Mouse (Mus musculus) limb, embryonic 15.5 days (tissue): ENCODE data around the gene Rassf4. TPM values are rescaled to one million over a fixed set of nuclear protein-coding genes. Genes with fewer than 3 reads are reported as not detected.

Experiments used
- ATAC-seq: fragments of 200-750 bp; cut with Nextera tagmentation; 2 replicates; pipeline ENCODE4 v1.8.0; 2017; ENCODE audit warnings: low read depth, moderate TSS enrichment; ENCODE audit not compliant: insufficient number of reproducible peaks, low FRiP score, low TSS enrichment
- H3K27ac ChIP-seq: fragments of 300-500 bp; sonication (generic); 2 replicates; pipeline ENCODE4 v1.5.1; 2015; ENCODE audit warnings: moderate library complexity, mild to moderate bottlenecking, inconsistent platforms
- H3K27me3 ChIP-seq: fragments of 300-500 bp; sonication (generic); 2 replicates; pipeline ENCODE4 v1.6.1; 2015; ENCODE audit warnings: inconsistent platforms
- H3K36me3 ChIP-seq: fragments of 300-500 bp; sonication (generic); 2 replicates; pipeline ENCODE4 v1.6.1; 2015; ENCODE audit warnings: inconsistent platforms
- H3K4me1 ChIP-seq: fragments of 300-500 bp; sonication (generic); 2 replicates; pipeline ENCODE4 v1.6.1; 2015; ENCODE audit warnings: inconsistent platforms
- H3K4me2 ChIP-seq: fragments of 300-500 bp; sonication (generic); 2 replicates; pipeline ENCODE4 v1.6.1; 2015; ENCODE audit warnings: mild to moderate bottlenecking, inconsistent platforms
- H3K4me3 ChIP-seq: fragments of 300-500 bp; sonication (generic); 2 replicates; pipeline ENCODE4 v1.5.1; 2015; ENCODE audit warnings: mild to moderate bottlenecking, inconsistent platforms
- H3K9ac ChIP-seq: fragments of 300-500 bp; sonication (generic); 2 replicates; pipeline ENCODE4 v1.6.1; 2015; ENCODE audit warnings: inconsistent platforms
- H3K9me3 ChIP-seq: fragments of 300-500 bp; sonication (generic); 2 replicates; pipeline ENCODE4 v1.6.1; 2016; ENCODE audit warnings: inconsistent platforms
- WGBS: fragments of 180-500 bp; shearing (Covaris S2); methylation state at CpG from one replicate; pipeline ENCODE4 v1.1.7; 2015; 5-methylcytosine and 5-hydroxymethylcytosine counted together
- polyA plus RNA-seq: library from polyadenylated mRNA; unstranded; fragments of >200 nt; fragmentation: Nextera tagmentation; extraction: Ambion mirVana; gene quantifications from 2 replicates; pipeline ENCODE4 v1.2.1, GENCODE M21; 2015

Gene Rassf4
- 11.2 and 12.4 TPM in 2 replicates for polyA plus RNA-seq

DNA sequence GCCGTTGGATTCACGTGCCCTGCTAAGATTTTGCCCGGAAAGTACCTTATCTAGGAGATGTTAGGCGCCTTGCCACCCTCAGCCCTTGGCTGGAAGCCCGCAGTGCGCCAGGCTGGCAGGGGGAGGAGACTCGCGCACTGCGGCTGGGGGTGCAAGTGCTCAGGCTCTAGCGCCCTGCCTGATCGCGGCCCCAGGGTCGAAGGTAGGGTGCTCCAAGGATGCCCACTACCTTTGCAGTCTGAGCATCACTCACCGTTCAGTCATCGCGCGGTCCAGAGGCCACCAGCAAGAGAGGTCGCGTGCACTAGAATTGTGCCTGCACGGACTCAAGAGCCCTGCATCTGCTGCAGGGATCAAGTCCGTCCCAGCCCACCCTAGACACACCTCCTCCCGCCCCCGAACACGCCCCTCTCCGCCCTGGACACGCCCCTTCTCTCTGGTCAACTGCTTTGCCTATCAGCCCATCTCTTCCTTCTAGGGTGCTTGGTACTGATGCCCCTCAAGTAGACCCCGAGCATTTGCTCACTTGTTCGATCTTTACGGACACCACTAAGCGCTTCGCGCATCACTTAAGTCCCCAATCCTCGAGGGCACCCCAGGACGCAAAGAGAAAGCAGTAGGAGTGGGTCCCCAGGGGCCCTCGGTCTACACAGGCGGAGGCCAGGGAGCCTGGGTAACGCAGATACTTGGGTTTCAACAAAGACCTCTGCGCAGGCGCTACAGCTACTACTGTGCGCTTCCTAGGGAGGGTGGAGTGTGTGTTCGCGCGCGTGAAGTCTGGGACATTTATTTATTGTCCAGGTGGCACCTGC, at the start of gene Rassf4:
TSS of gene Rassf4 (minus strand) at position 482 of the 812 bp plus-strand sequence.
- no peaks in the 10 kb centered on the region for H3K9me3 ChIP-seq
- peak within 1 kb of the TSS; percentile 50 for H3K4me3 ChIP-seq
- peak within 1 kb of the TSS; percentile 24 for H3K9ac ChIP-seq
- peaks cover 11% of the 10 kb centered on the region for H3K27me3 ChIP-seq
- WGBS, result under 1% methylated on average over 44 of the region's 44 CpGs
- peak within 1 kb of the TSS; percentile 95 for H3K4me2 ChIP-seq
- H3K36me3 ChIP-seq, result no peaks in the 10 kb centered on the region
- ATAC-seq, result peak; percentile 65
- H3K27ac ChIP-seq, result no peak within 1 kb of the TSS
- peaks cover 39% of the 10 kb centered on the region for H3K4me1 ChIP-seq

DNA sequence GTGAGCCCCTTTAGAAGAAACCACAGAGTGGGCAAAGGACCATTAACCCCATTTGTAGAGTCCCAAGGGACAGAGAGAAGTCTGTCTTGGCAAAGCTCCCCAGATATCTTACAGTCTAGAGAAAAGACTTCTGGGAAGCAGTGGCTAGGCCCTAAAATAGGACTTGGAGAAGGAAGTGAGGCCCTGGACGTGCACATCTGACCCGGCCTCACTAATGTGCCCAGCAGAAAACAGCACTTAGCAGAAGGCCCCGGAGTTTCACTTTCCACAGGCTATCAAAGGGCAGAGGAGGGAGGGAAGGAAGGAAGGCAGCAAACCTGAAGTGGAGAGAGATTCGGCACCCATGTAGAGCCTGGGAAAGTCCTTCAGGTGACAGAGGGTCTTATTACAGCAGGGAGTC, 45.2 kb upstream of the Rassf4 start:
- no peak overlapping the region for H3K27ac ChIP-seq
- no peaks in the 10 kb centered on the region for H3K36me3 ChIP-seq
- ATAC-seq, result no peak
- WGBS, result 64% methylated on average over 4 of the region's 4 CpGs
- H3K4me2 ChIP-seq, result no peak overlapping the region
- H3K4me1 ChIP-seq, result peaks cover 5% of the 10 kb centered on the region
- no peak overlapping the region for H3K9ac ChIP-seq
- no peak overlapping the region for H3K4me3 ChIP-seq
- no peaks in the 10 kb centered on the region for H3K9me3 ChIP-seq
- H3K27me3 ChIP-seq, result no peaks in the 10 kb centered on the region

DNA sequence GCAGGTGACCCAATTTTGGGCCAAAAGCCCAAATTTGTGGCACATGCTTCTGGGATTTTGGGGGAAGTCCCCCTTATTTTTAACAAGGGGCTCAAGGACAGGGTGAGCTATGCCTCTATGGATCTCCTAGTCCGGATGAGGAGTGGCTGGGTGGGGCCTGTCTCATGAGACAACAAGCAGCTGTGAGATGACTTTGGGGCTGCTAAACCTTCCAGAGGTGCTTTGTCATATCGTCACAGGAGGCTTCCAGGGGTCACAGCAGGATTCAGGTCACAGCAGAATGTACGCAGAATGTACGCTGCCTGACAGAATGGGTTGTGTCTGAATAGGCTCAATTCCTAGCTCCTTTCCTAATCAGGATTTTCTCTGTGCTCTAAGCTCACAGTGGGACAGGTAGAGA, 44.6 kb upstream of the Rassf4 start:
- 78% methylated on average over 4 of the region's 4 CpGs for WGBS
- no peaks in the 10 kb centered on the region for H3K27me3 ChIP-seq

DNA sequence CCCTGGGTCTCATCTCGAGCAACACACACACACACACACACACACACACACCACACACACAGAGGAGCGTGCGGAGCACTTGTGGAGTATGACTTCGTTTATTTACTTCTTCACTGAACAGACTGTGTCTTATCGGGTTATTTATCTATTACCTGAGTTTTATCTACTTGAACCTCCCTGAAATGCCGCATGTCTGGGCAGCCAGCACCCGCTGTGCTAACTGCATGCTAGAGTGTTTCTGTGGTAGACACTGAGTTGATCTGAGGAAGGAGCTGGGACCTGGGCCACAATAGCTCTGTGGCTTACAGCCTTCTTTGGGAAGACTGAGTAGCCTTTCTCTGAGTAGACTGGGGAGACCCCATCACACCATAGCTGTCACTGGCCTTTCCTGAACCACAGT, 44.1 kb upstream of the Rassf4 start:
- no peak overlapping the region for H3K9ac ChIP-seq

More for the DNA sequence above, 44.6 kb upstream of the Rassf4 start:
- no peaks in the 10 kb centered on the region for H3K9me3 ChIP-seq
- no peak overlapping the region for H3K4me3 ChIP-seq
- no peak for ATAC-seq
- no peaks in the 10 kb centered on the region for H3K36me3 ChIP-seq
- H3K27ac ChIP-seq, result no peak overlapping the region
- no peak overlapping the region for H3K9ac ChIP-seq
- H3K4me2 ChIP-seq, result no peak overlapping the region
- H3K4me1 ChIP-seq, result peaks cover 5% of the 10 kb centered on the region

DNA sequence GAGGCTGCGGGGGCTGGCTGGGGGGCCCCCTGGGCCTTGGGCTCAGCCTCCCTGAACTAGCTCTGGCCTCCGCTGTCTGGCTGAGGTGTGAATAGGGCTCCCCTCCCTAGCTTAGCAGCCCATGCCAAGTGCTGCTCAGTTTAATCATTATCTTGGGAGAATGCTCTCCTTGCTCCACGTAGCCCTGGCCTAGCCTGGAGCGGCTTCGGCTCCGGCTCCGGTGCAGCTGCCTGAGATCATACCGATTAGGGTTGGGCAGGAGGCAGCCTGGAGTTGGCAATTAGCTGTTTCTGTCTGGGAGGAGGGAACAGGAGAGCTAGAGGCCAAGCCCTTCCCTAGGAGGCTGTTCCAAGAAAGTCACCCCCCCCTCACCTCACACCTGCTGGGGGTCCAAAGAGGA, 42.9 kb upstream of the Rassf4 start, which contains the start of gene Tmem72:
TSS of gene Tmem72 (minus strand) at position 248 of the 400 bp plus-strand sequence.
- 41% methylated on average over 8 of the region's 8 CpGs for WGBS
- H3K4me2 ChIP-seq, result no peak within 1 kb of the TSS
- H3K27me3 ChIP-seq, result no peaks in the 10 kb centered on the region
- peaks cover 5% of the 10 kb centered on the region for H3K4me1 ChIP-seq
- no peaks in the 10 kb centered on the region for H3K9me3 ChIP-seq
- no peak within 1 kb of the TSS for H3K4me3 ChIP-seq
- H3K9ac ChIP-seq, result no peak within 1 kb of the TSS
- no peak for ATAC-seq
- H3K36me3 ChIP-seq, result no peaks in the 10 kb centered on the region
- H3K27ac ChIP-seq, result no peak within 1 kb of the TSS

More for the DNA sequence above, 44.1 kb upstream of the Rassf4 start:
- Histone ChIP-seq H3K36me3 (no peaks in the 10 kb centered on the region), H3K4me1 (peaks cover 5% of the 10 kb centered on the region), H3K27me3 (no peaks in the 10 kb centered on the region), H3K9me3 (no peaks in the 10 kb centered on the region), H3K4me2 (no peak overlapping the region), H3K4me3 (no peak overlapping the region), H3K27ac (no peak overlapping the region)
- ATAC-seq, result no peak
- 91% methylated on average over 7 of the region's 7 CpGs for WGBS

DNA sequence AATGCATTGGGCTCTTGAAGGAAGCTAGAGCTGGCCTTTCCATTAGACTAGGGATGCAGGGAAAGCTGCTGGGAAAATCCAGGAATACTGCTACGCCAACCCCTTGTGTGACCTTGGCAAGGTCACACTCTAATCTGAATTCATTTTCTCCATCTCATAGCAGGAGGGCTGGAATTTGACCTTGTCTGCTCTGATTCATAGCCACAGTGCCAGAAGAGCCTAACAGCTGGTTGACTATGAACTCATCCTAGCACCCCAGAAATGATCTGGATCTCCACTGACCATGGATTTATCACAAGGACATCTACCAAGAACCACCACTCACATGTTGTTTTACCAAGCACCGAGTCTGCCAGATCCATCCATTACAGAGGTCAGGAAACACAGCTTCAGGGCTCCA, 41.4 kb upstream of the Rassf4 start:
- Histone ChIP-seq H3K36me3 (no peaks in the 10 kb centered on the region), H3K9ac (no peak overlapping the region), H3K4me1 (peaks cover 5% of the 10 kb centered on the region), H3K27ac (no peak overlapping the region), H3K9me3 (no peaks in the 10 kb centered on the region), H3K27me3 (no peaks in the 10 kb centered on the region), H3K4me3 (no peak overlapping the region), H3K4me2 (no peak overlapping the region)
- no peak for ATAC-seq
- 88% methylated on average over 2 of the region's 2 CpGs for WGBS

DNA sequence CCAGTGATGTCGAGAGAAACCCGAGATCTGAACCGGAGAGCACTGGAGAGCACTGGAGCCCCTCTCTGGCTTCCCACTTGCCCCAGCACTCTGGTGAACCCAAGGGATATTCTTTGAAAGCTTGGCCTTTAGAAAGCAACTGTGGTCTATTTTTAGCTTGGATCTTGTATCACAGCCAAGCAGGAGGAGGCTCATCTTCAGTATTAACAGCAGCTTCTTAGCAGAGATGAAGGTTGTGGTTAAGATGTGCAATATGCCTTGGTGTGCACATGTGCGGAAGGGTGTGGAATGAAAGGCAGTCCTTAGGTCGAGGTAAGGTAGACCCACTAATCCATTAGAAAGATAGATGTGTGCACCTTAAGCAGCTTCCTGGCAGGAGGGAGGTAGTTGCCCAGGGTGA, 40.8 kb upstream of the Rassf4 start:
- ATAC-seq, result no peak
- H3K9ac ChIP-seq, result no peak overlapping the region
- no peak overlapping the region for H3K4me2 ChIP-seq
- H3K36me3 ChIP-seq, result no peaks in the 10 kb centered on the region
- no peaks in the 10 kb centered on the region for H3K9me3 ChIP-seq
- H3K4me3 ChIP-seq, result no peak overlapping the region
- H3K27me3 ChIP-seq, result no peaks in the 10 kb centered on the region
- 76% methylated on average over 5 of the region's 5 CpGs for WGBS
- no peak overlapping the region for H3K27ac ChIP-seq
- peaks cover 5% of the 10 kb centered on the region for H3K4me1 ChIP-seq

DNA sequence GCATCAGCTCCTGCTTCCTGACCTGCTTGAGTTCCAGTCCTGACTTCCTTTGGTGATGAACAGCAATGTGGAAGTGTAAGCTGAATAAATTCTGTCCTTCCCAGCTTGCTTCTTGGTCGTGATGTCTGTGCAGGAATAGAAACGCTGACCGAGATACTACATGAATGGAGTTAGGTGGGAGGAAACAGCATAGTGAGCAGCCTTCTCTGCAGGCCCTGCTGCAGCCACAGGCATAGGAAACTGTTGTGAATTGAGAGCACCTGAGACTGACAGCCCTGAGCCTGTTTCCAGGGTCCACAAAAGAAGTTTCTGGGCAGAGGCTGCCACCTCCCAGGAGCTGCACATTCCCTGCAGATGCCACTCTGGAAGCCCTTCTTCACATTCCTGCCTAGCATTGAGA, 40.2 kb upstream of the Rassf4 start:
- 84% methylated on average over 3 of the region's 3 CpGs for WGBS
- ATAC-seq, result no peak
- H3K27ac ChIP-seq, result no peak overlapping the region
- H3K4me1 ChIP-seq, result peaks cover 5% of the 10 kb centered on the region
- H3K4me3 ChIP-seq, result no peak overlapping the region
- H3K9ac ChIP-seq, result no peak overlapping the region
- no peaks in the 10 kb centered on the region for H3K9me3 ChIP-seq
- H3K36me3 ChIP-seq, result no peaks in the 10 kb centered on the region
- no peaks in the 10 kb centered on the region for H3K27me3 ChIP-seq
- no peak overlapping the region for H3K4me2 ChIP-seq

DNA sequence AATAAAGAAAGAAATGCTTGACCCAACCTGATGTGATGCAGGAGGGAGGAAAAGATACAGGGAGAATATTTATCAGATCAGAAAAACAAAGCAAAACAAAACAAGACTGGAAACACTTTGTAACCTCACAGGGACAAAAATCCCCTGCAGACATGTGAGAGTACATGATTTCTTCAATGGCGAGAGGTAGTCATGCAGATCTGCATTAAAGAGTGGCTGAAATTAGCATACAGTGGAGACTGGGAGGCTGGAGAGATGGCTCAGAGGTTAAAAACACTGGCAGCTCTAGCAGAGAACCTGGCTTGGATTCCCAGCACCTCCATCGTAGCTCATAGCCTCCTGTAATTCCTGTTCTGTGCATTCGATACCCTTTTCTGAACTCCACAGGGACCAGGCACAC, 38.8 kb upstream of the Rassf4 start:
- 86% methylated on average over 3 of the region's 3 CpGs for WGBS
- H3K9me3 ChIP-seq, result no peaks in the 10 kb centered on the region
- no peak overlapping the region for H3K4me2 ChIP-seq
- H3K27me3 ChIP-seq, result no peaks in the 10 kb centered on the region
- no peak overlapping the region for H3K4me3 ChIP-seq
- no peak overlapping the region for H3K27ac ChIP-seq
- ATAC-seq, result no peak
- no peaks in the 10 kb centered on the region for H3K36me3 ChIP-seq
- peaks cover 5% of the 10 kb centered on the region for H3K4me1 ChIP-seq
- H3K9ac ChIP-seq, result no peak overlapping the region

DNA sequence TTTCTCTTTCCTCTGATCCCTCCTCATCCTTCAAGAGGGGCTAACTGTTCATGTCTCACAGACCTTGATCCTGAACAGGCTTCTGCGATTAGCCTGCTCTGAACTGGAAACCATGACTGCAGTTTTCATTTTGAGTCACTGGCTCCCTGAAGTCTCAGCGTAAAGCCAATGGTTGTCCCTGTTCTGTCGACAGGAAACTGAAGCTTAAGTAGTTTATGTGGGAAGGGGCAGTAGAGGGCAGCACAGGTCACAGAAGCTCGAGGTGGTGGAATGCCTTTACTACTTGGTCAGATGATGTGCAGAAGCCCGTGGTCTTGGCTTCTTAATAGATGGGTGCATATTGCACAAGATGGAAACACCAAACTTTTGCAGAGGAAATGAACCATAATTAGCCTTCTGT, 38.3 kb upstream of the Rassf4 start:
- WGBS, result 19% methylated on average over 5 of the region's 5 CpGs
- ATAC-seq, result no peak
- no peak overlapping the region for H3K4me3 ChIP-seq

DNA sequence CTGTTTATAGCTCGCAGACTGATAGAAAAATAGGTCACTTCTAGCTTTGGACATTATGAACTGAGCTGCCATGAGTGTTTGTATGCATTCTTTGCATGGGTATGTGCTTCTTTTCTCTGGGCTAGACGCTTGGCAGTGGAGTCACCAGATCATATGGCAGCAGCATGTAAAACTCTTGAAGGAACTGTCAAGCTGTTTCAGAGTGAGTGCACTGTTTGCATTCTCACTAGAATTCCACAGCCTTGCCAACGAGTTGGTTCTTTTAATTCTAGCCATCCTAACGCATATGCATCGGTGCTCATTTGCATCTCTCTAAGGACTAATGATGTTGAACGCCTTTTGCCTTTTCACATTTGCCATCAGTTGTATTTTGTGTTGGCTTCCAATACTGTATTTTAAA, 30.6 kb upstream of the Rassf4 start:
- no peaks in the 10 kb centered on the region for H3K27me3 ChIP-seq
- no peak overlapping the region for H3K27ac ChIP-seq
- no peaks in the 10 kb centered on the region for H3K4me1 ChIP-seq
- H3K9ac ChIP-seq, result no peak overlapping the region
- WGBS, result 64% methylated on average over 6 of the region's 6 CpGs
- no peak for ATAC-seq
- no peak overlapping the region for H3K4me2 ChIP-seq
- no peak overlapping the region for H3K4me3 ChIP-seq
- H3K36me3 ChIP-seq, result no peaks in the 10 kb centered on the region
- H3K9me3 ChIP-seq, result no peaks in the 10 kb centered on the region

More for the DNA sequence above, 38.3 kb upstream of the Rassf4 start:
- no peaks in the 10 kb centered on the region for H3K27me3 ChIP-seq
- H3K27ac ChIP-seq, result no peak overlapping the region
- no peak overlapping the region for H3K4me2 ChIP-seq
- H3K9ac ChIP-seq, result no peak overlapping the region
- peaks cover 5% of the 10 kb centered on the region for H3K4me1 ChIP-seq
- no peaks in the 10 kb centered on the region for H3K9me3 ChIP-seq
- H3K36me3 ChIP-seq, result no peaks in the 10 kb centered on the region

DNA sequence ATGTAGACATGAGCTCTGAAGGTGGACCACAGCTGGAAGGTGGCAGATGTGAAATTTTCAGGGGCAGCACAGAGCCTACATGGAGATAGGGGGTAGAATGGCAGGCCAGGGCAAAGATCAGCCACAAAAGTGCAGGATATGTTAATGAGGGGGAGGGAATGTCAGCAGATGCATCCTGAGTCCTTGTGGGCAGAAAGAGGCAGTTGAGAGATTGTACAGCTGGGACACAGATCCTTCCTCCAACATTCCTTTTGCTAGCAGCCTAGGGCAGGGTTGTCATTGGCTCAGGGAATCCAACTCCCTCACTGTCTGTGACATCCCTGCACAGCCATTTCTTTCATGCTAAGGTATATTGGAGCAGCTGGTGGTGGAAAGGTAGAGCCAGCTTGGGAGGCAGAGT, 27.1 kb upstream of the Rassf4 start:
- no peak for ATAC-seq
- H3K27ac ChIP-seq, result no peak overlapping the region
- no peak overlapping the region for H3K9ac ChIP-seq
- H3K27me3 ChIP-seq, result no peaks in the 10 kb centered on the region
- H3K4me2 ChIP-seq, result no peak overlapping the region
- H3K4me1 ChIP-seq, result no peaks in the 10 kb centered on the region
- H3K9me3 ChIP-seq, result no peaks in the 10 kb centered on the region
- no peak overlapping the region for H3K4me3 ChIP-seq
- no peaks in the 10 kb centered on the region for H3K36me3 ChIP-seq
